Mouse (Mus musculus) urinary bladder, adult 2 months (tissue): ENCODE data around the gene Endov. TPM values are rescaled to one million over a fixed set of nuclear protein-coding genes. Genes with fewer than 3 reads are reported as not detected.

Source experiments
- DNase-seq: peaks from one replicate; pipeline ENCODE4 v3.0.0; 2022; ENCODE audit warnings: low spot score
- polyA plus RNA-seq: library from polyadenylated mRNA; depleted of rRNA; stranded (reverse); fragments of >200 nt; gene quantifications from 2 replicates; pipeline ENCODE4 v1.2.3, GENCODE M21; 2012

Gene Endov
- polyA plus RNA-seq, 1 experiment = 15.7 TPM

- DNase-seq = no peak
Measured at GRCm38 (mm10) chr11:119516677-119517361, 25.7 kb downstream of the Endov start.

- no peak for DNase-seq
Measured at GRCm38 (mm10) chr11:119519387-119519786, 28.2 kb downstream of the Endov start.

GRCm38 (mm10) chr11:119520005-119520712 is 29.0 kb downstream of the Endov start:
- no peak for DNase-seq

GRCm38 (mm10) chr11:119520713-119521063 is 29.5 kb downstream of the Endov start:
- DNase-seq = no peak

GRCm38 (mm10) chr11:119521920-119522710 is 31.0 kb downstream of the Endov start:
- no peak for DNase-seq

- no peak for DNase-seq
Measured at GRCm38 (mm10) chr11:119522779-119523178, 31.6 kb downstream of the Endov start.

GRCm38 (mm10) chr11:119523392-119523791 is 32.2 kb downstream of the Endov start:
- DNase-seq = no peak

- DNase-seq = peak; percentile 36
Measured at GRCm38 (mm10) chr11:119524545-119524949, 33.4 kb downstream of the Endov start.

- no peak for DNase-seq
Measured at GRCm38 (mm10) chr11:119526068-119526966, 35.2 kb downstream of the Endov start.

- no peak for DNase-seq
Measured at GRCm38 (mm10) chr11:119528930-119529329, 37.8 kb downstream of the Endov start.

- DNase-seq = no peak
Measured at GRCm38 (mm10) chr11:119532460-119532859, 41.3 kb downstream of the Endov start.

- no peak for DNase-seq
Measured at GRCm38 (mm10) chr11:119533745-119534144, 42.6 kb downstream of the Endov start.

- DNase-seq = no peak
Measured at GRCm38 (mm10) chr11:119539944-119540343, 48.8 kb downstream of the Endov start.

- DNase-seq = no peak
Measured at GRCm38 (mm10) chr11:119540560-119540959, 49.4 kb downstream of the Endov start.

- no peak for DNase-seq
Measured at GRCm38 (mm10) chr11:119541082-119541481, 49.9 kb downstream of the Endov start.

GRCm38 (mm10) chr11:119542371-119542770 is 51.2 kb downstream of the Endov start:
- no peak for DNase-seq

GRCm38 (mm10) chr11:119542886-119543285 is 51.7 kb downstream of the Endov start:
- no peak for DNase-seq

GRCm38 (mm10) chr11:119543816-119544517 is 52.8 kb downstream of the Endov start:
- no peak for DNase-seq

- DNase-seq = no peak
Measured at GRCm38 (mm10) chr11:119544518-119545105, 53.5 kb downstream of the Endov start.

GRCm38 (mm10) chr11:119545281-119545680 is 54.1 kb downstream of the Endov start:
- DNase-seq = no peak
